Mouse (Mus musculus): ENCODE measurements around the gene Cfdp1. TPM values are rescaled to one million over a fixed set of nuclear protein-coding genes. Genes with fewer than 3 reads are reported as not detected.

Gene Cfdp1
- polyA plus RNA-seq, 1 experiment from 2014 or later: 205 TPM

DNA sequence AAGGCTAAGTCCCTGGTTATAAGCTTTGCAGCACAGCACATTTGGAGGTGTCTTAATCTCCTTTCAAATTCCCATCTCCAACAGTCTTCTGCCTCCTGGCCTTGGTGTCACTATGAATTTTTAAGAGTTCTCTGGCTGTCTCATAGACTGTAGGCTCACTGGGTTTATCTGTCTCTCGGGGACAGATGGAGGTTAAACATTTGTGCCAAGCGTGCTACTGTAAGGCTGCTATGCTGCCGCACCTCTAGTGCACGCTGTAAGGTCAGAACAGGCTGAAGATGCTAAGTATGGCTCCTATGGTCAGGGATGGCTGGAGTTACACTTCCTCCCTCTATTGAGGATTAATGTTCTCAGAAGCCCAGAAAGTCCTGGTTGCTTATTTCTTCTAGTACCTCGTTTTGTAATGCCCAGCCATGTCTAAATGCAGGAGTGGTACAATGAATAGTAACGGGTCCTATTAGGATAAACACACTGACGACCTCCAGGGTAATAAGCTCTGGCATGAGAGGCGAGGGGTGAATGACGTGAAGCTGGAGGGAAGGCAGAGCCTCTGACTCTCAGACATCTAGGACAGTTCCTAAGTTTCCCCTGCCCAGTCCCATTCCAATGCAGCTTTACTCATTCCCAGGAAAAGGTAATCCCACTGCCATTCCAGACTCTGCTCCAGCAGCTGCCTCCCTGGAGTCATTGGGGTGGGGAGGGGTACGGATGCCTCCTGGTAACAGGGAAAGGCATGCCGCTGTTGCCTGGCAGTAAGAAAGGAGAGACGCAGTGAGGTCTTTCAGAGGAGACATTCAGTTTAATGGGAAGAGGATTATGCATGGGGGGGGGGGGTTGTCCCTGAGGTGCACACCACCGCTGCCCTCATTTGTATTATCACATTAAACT lies 67.1 kb downstream of the Cfdp1 start:
- H3K9me3 ChIP-seq (ENCODE audit: control insufficient read depth, low read length): no peaks in the 10 kb centered on the region
- DNase-seq (ENCODE audit: low spot score) (peak; percentile 32), ATAC-seq (ENCODE audit: insufficient read depth, low FRiP score, low TSS enrichment) (peak; percentile 50; the same call in 1 of the 2 replicates)
- H3K4me3 ChIP-seq (ENCODE audit: low read depth, low read length): no peak overlapping the region
- no peak overlapping the region for H3K9ac ChIP-seq (ENCODE audit: low read length)
- peak overlapping the region; percentile 35; the same call in 1 of the 2 replicates for H3K27ac ChIP-seq (ENCODE audit: low read depth, low read length)
- H3K4me1 ChIP-seq (ENCODE audit: control insufficient read depth, insufficient read depth, low read length): peaks cover 17% of the 10 kb centered on the region; the same call in 1 of the 2 replicates
- WGBS: 52% methylated on average over 13 of the region's 13 CpGs
- H3K4me2 ChIP-seq (ENCODE audit: low read depth): no peak overlapping the region
- H3K36me3 ChIP-seq (ENCODE audit: control insufficient read depth, insufficient read depth, low read length): no peaks in the 10 kb centered on the region
- no peaks in the 10 kb centered on the region for H3K27me3 ChIP-seq (ENCODE audit: control insufficient read depth, insufficient read depth, low read length)

DNA sequence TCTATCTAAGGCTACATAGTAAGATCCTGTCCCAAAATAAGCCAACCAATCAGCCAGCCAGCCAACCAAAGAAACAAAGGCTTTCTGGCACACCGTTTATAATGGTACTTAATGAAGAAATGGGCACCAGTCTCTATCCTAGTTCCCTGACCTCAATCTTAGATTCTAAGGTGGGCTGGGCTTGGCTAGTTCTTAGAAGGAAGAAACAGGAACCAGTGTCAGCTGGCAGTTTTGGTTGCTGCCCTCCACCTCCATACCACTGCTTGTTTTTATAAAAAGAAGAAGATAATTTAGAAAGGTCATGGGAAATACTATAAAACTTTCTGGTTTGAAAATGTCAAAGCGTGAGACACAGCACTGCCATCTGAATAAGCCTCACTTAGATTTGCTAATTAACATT lies 68.0 kb downstream of the Cfdp1 start:
- Histone ChIP-seq H3K9me3 (ENCODE audit: control insufficient read depth, low read length) (no peaks in the 10 kb centered on the region), H3K27ac (ENCODE audit: low read depth, low read length) (no peak overlapping the region)
- no peak for ATAC-seq (ENCODE audit: insufficient read depth, low FRiP score, low TSS enrichment)

DNA sequence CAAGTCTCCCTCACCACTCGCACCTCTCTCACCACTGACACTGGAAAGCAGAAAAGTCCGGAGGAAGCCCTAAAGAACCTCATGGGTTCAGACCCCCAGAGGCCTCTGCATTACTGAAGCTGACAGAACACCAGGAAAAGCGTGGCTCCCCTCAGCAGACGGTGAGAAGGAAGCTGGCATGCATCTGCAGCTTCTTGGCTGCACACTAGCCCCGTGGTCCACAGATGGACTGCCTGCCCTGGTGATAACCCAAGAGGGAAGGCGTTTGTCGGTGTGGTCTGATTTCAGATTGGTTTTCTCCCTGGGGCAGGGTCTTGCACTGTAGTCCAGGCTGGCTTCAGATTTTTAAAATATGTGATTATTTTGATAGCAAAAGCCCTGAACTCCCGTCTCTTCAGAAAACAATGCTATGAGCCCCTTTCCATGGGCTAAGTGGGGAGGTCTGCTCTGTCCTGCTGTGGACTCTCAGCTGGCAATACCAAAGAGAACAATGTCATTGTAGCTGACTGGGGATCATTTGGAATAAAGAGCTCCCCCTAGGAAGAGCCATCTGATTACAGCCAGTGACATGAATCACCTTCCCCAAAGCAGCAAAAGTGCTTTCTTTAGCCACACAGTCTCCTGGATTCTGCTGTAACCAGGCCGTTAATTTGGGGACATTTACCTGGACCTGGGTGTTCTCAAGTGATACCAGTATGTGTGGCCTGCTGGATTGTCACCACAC lies 71.3 kb downstream of the Cfdp1 start:
- H3K9ac ChIP-seq (ENCODE audit: low read length): no peak overlapping the region

More for the DNA sequence above, 68.0 kb downstream of the Cfdp1 start:
- Histone ChIP-seq H3K4me1 (ENCODE audit: control insufficient read depth, insufficient read depth, low read length) (peaks cover 17% of the 10 kb centered on the region; the same call in 1 of the 2 replicates), H3K36me3 (ENCODE audit: control insufficient read depth, insufficient read depth, low read length) (no peaks in the 10 kb centered on the region), H3K9ac (ENCODE audit: low read length) (no peak overlapping the region), H3K4me2 (ENCODE audit: low read depth) (no peak overlapping the region), H3K4me3 (ENCODE audit: low read depth, low read length) (no peak overlapping the region), H3K27me3 (ENCODE audit: control insufficient read depth, insufficient read depth, low read length) (no peaks in the 10 kb centered on the region)
- DNase-seq (ENCODE audit: low spot score): no peak
- WGBS: 92% methylated on average over 2 of the region's 2 CpGs

DNA sequence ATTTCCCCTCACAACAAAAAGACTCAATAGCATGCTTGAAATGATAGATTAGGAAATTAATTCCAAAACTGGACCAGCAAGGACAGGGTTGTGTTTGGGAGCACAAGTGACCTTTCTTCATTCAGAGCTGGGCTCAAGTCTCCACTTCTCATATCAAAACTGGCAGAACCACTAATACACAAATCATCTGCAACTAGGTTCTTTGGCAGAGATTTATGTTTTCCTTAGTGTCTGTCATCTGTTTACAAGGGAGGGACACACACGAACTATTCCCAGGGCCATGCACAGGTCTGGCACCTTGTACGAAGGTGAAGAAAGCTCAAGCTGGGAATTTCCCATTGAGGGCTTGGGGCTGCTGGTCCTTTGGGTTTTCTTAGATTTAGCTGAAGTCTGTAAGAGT lies 71.9 kb downstream of the Cfdp1 start:
- no peak for DNase-seq (ENCODE audit: low spot score)
- Histone ChIP-seq H3K9ac (ENCODE audit: low read length) (no peak overlapping the region), H3K27me3 (ENCODE audit: control insufficient read depth, insufficient read depth, low read length) (no peaks in the 10 kb centered on the region), H3K36me3 (ENCODE audit: control insufficient read depth, insufficient read depth, low read length) (no peaks in the 10 kb centered on the region; the same call in 1 of the 2 replicates), H3K27ac (ENCODE audit: low read depth, low read length) (no peak overlapping the region), H3K4me1 (ENCODE audit: control insufficient read depth, insufficient read depth, low read length) (peaks cover 5% of the 10 kb centered on the region; the same call in 1 of the 2 replicates), H3K4me3 (ENCODE audit: low read depth, low read length) (no peak overlapping the region), H3K4me2 (ENCODE audit: low read depth) (no peak overlapping the region), H3K9me3 (ENCODE audit: control insufficient read depth, low read length) (no peaks in the 10 kb centered on the region)
- WGBS: 93% methylated on average over 2 of the region's 2 CpGs
- ATAC-seq (ENCODE audit: insufficient read depth, low FRiP score, low TSS enrichment): no peak

More for the DNA sequence above, 71.3 kb downstream of the Cfdp1 start:
- Histone ChIP-seq H3K27me3 (ENCODE audit: control insufficient read depth, insufficient read depth, low read length) (no peaks in the 10 kb centered on the region), H3K4me1 (ENCODE audit: control insufficient read depth, insufficient read depth, low read length) (peaks cover 12% of the 10 kb centered on the region; the same call in 1 of the 2 replicates), H3K4me2 (ENCODE audit: low read depth) (no peak overlapping the region), H3K27ac (ENCODE audit: low read depth, low read length) (no peak overlapping the region), H3K36me3 (ENCODE audit: control insufficient read depth, insufficient read depth, low read length) (no peaks in the 10 kb centered on the region; the same call in 1 of the 2 replicates), H3K9me3 (ENCODE audit: control insufficient read depth, low read length) (no peaks in the 10 kb centered on the region), H3K4me3 (ENCODE audit: low read depth, low read length) (no peak overlapping the region)
- DNase-seq (ENCODE audit: low spot score) (no peak), ATAC-seq (ENCODE audit: insufficient read depth, low FRiP score, low TSS enrichment) (no peak)
- 75% methylated on average over 9 of the region's 9 CpGs for WGBS

DNA sequence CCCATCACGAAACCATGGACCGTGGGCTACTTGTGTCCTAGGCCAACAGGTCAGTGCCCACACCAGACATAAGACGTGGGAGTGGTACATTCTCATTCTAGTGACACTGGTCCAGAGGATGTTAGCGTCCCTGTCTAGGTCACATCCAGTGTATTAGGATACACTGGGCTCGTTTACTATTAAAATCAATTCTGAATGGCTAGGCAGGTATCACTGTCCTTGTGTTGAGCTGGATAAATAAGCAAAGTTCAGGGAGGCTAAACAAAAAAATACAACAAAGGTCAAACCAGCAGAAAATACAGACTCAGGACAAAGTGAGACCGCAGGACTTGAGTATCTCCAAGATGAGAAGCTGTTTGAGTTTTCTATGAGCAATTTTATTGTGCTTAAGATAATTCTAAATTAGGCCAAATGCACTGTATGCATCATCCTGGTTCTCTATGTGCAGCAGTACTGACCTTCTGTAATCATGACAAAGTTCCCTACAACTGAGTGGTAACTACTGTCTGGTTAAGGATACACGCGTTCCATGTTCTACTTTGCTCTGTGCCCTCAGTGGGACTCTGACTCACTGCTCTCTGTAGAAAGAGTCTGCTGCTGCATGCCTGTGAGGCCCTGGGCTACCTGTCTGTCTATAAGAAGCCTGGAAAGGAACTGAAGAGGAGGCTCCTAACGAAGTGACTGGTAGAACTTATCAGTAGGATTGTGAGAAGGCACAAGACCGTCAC lies 73.2 kb downstream of the Cfdp1 start:
- Histone ChIP-seq H3K4me3 (ENCODE audit: low read depth, low read length) (no peak overlapping the region), H3K9ac (ENCODE audit: low read length) (no peak overlapping the region), H3K9me3 (ENCODE audit: control insufficient read depth, low read length) (no peaks in the 10 kb centered on the region), H3K36me3 (ENCODE audit: control insufficient read depth, insufficient read depth, low read length) (no peaks in the 10 kb centered on the region; the same call in 1 of the 2 replicates), H3K27me3 (ENCODE audit: control insufficient read depth, insufficient read depth, low read length) (no peaks in the 10 kb centered on the region), H3K27ac (ENCODE audit: low read depth, low read length) (no peak overlapping the region), H3K4me2 (ENCODE audit: low read depth) (no peak overlapping the region), H3K4me1 (ENCODE audit: control insufficient read depth, insufficient read depth, low read length) (no peaks in the 10 kb centered on the region)
- no peak for DNase-seq (ENCODE audit: low spot score)
- 94% methylated on average over 10 of the region's 10 CpGs for WGBS
- ATAC-seq (ENCODE audit: insufficient read depth, low FRiP score, low TSS enrichment): no peak

DNA sequence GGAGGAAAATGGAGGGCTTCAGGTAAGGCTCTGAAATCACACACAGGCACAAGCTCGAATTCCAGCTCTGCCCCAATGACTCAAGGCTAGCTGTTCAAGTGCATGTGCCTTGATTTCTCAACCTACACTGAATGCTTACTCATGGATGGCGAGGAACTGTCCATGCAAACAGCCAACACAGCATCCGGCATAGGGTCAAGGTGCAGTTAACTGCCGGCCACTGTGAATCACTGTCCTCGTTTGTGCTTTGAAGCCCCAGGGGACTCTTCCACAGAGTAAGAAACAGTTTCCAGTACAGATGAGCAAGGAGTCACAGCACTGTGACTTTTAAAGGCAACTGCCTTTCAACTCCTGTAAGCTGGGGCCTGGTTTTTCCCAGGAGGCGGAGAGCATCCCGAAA lies 74.4 kb downstream of the Cfdp1 start:
- WGBS: 74% methylated on average over 7 of the region's 7 CpGs

DNA sequence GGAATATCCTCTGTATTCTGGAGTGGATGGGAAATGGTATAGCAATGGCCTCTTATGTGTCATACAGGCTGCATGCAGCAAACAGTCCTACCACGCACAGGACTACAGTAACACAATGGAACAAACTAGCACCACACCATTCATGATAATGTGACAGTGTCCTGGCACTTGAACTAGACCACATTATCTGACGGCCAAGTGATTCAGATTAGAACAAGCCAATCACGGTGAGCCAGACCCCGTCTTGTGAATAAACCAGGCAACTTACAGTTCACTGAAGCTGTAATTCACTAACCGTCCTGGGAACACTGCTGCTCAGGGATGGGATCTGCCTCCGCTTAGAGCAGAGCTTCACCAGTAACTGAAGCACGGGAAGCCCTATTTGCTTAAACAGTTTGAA lies 75.3 kb downstream of the Cfdp1 start:
- no peak overlapping the region for H3K4me2 ChIP-seq (ENCODE audit: low read depth)
- no peak for DNase-seq (ENCODE audit: low spot score)
- WGBS: 81% methylated on average over 7 of the region's 7 CpGs
- no peak overlapping the region for H3K4me3 ChIP-seq (ENCODE audit: low read depth, low read length)
- H3K27ac ChIP-seq (ENCODE audit: low read depth, low read length): no peak overlapping the region
- no peak for ATAC-seq (ENCODE audit: insufficient read depth, low FRiP score, low TSS enrichment)
- H3K27me3 ChIP-seq (ENCODE audit: control insufficient read depth, insufficient read depth, low read length): no peaks in the 10 kb centered on the region
- peaks cover 2% of the 10 kb centered on the region; the same call in 1 of the 2 replicates for H3K36me3 ChIP-seq (ENCODE audit: control insufficient read depth, insufficient read depth, low read length)
- H3K9ac ChIP-seq (ENCODE audit: low read length): no peak overlapping the region
- H3K9me3 ChIP-seq (ENCODE audit: control insufficient read depth, low read length): no peaks in the 10 kb centered on the region
- no peaks in the 10 kb centered on the region for H3K4me1 ChIP-seq (ENCODE audit: control insufficient read depth, insufficient read depth, low read length)

More for the DNA sequence above, 74.4 kb downstream of the Cfdp1 start:
- no peaks in the 10 kb centered on the region for H3K4me1 ChIP-seq (ENCODE audit: control insufficient read depth, insufficient read depth, low read length)
- ATAC-seq (ENCODE audit: insufficient read depth, low FRiP score, low TSS enrichment) (no peak), DNase-seq (ENCODE audit: low spot score) (no peak)
- no peak overlapping the region for H3K4me3 ChIP-seq (ENCODE audit: low read depth, low read length)
- no peaks in the 10 kb centered on the region for H3K9me3 ChIP-seq (ENCODE audit: control insufficient read depth, low read length)
- H3K36me3 ChIP-seq (ENCODE audit: control insufficient read depth, insufficient read depth, low read length): peaks cover under 1% of the 10 kb centered on the region; the same call in 1 of the 2 replicates
- H3K27me3 ChIP-seq (ENCODE audit: control insufficient read depth, insufficient read depth, low read length): no peaks in the 10 kb centered on the region
- no peak overlapping the region for H3K4me2 ChIP-seq (ENCODE audit: low read depth)
- H3K27ac ChIP-seq (ENCODE audit: low read depth, low read length): no peak overlapping the region
- no peak overlapping the region for H3K9ac ChIP-seq (ENCODE audit: low read length)

DNA sequence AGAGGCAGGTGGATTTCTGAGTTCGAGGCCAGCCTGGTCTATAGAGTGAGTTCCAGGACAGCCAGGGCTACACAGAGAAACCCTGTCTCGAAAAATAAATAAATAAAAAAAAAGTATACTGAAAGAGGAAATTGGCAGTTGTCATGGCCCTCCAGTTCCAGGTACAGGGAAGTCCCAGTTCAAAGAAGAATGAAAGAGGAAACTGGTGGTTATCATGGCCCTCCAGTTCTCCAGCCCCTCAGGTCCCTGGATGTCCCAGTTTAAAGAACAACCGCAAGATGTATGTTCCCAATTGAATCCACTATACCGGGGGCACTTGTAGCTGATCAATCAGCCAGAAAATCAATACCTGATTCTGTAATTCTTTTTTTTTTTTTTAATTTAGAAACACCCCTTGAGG lies 77.6 kb downstream of the Cfdp1 start:
- no peak for DNase-seq (ENCODE audit: low spot score)
- 95% methylated on average over 4 of the region's 4 CpGs for WGBS
- ATAC-seq (ENCODE audit: insufficient read depth, low FRiP score, low TSS enrichment): no peak

More for the DNA sequence above, 77.6 kb downstream of the Cfdp1 start:
- Histone ChIP-seq H3K9me3 (ENCODE audit: control insufficient read depth, low read length) (no peaks in the 10 kb centered on the region), H3K4me3 (ENCODE audit: low read depth, low read length) (no peak overlapping the region), H3K27me3 (ENCODE audit: control insufficient read depth, insufficient read depth, low read length) (no peaks in the 10 kb centered on the region), H3K27ac (ENCODE audit: low read depth, low read length) (no peak overlapping the region), H3K4me1 (ENCODE audit: control insufficient read depth, insufficient read depth, low read length) (no peaks in the 10 kb centered on the region), H3K36me3 (ENCODE audit: control insufficient read depth, insufficient read depth, low read length) (peaks cover 2% of the 10 kb centered on the region; the same call in 1 of the 2 replicates), H3K9ac (ENCODE audit: low read length) (no peak overlapping the region), H3K4me2 (ENCODE audit: low read depth) (no peak overlapping the region)
